Mouse (Mus musculus) CD4-positive, CD25-positive, alpha-beta regulatory T cell, adult 2 months (primary cell): ENCODE results near the gene Wnt5b.
A peak's percentile ranks its signal among the peaks of the same experiment; 100 is the strongest.

Source experiments
- DNase-seq: peaks from one replicate; pipeline ENCODE4 v3.0.0-alpha.2; 2012; ENCODE audit warnings: low read depth, low spot score

Wnt5b gene

DNA sequence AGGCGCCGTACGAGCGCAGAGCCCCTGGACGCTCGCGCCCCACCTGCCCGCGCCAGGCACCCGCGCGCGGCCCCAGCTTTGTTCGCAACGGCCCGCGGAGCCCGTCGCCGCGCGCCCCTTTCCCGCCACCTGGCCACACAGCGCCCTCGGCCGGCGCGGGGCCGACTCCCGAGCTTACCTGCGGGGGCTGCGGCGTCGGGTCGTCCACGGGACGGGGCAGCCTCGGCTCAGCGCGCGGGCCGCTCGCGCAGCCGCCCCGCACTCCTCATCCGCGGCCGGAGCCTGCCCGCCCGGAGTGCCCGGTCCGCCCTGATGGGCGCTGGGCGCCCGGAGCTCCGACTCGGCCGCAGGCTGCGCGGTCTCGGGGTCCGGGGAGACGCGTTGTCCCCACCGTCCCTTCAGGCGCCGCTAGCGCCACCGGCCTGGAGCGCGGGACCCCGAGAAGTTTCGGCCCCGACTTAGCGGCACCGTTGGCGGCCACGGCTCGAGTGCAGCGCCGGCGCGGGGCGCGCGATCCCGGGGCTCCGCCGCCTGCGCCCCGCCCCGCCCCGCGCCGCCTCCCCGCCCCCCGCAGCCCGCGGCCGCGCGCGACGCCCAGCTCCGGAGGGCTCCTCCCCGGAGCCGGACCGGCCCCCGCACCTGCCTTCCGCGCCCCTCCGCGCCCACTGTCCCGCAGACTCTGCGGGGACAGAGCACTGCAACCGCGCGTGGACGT lies at the start of gene Wnt5b:
Gene Wnt5b (minus strand): TSS at position 545 of the 715 bp plus-strand sequence.
- peak; percentile 25 for DNase-seq

DNA sequence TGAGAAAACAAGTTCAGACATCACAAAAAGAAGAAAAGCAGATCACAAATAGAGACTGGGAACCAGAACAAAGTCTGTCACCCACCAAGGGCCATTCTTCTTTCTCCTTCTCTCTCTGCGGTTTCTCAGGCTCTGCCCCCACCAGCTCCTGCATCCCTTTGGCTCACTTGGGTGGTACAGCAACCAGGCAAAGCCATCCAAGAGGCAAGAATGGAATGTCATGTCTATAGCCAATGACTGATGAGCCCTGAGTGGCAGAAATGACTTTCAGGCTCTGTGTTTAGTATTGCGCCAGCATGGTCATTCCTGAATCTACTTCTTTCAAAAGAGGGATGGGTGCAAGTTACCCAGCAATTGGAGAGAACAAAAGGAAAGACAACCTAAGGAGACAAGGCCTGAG lies 46.7 kb upstream of the Wnt5b start:
- DNase-seq = no peak

GRCm38 (mm10) chr6:119587897-119588296 lies 43.8 kb upstream of the Wnt5b start:
- DNase-seq = no peak

GRCm38 (mm10) chr6:119587454-119587853 lies 43.3 kb upstream of the Wnt5b start:
- DNase-seq = no peak

- DNase-seq = no peak
Observed at GRCm38 (mm10) chr6:119585652-119586375, 41.7 kb upstream of the Wnt5b start.

DNA sequence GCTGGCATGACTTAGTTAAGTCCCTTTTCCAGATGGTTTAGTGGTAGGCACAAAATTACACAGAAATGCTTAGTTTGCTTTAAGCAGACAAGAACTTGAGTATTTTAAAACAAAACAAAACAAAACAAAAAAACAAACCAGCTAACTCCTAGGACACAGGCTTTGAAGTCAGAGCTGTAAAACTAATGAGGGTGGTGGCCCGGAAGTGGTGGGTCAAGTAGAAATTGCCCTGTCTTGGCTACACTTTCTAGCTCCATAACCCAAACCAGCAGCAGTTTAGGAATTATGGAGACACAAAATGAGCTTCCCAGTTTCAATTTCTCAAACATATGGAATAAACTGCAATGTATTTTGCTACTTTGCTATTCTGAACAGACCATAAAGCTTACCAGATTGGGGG lies 39.9 kb upstream of the Wnt5b start:
- no peak for DNase-seq

- DNase-seq = no peak
Observed at GRCm38 (mm10) chr6:119583165-119583564, 39.0 kb upstream of the Wnt5b start.

DNA sequence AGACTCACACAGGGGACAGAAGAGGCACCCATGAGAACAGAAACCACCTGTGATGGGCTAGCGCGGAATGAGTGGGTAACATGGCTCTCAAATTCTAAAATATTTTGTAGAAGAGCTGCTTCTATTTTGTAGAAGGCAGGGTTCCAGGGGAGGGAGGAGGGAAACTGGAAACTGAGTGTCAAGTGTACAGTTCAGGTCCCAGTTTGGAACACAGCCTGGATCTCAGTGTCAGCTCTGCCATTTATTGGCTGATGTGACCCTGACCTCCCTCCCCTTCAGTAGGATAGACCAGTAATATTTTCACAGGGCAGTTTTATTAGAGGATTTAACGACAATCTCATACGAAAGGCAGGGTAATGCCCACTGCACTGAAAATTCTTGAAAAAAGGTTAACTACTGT lies 32.6 kb upstream of the Wnt5b start:
- no peak for DNase-seq

GRCm38 (mm10) chr6:119575331-119575730 lies 31.2 kb upstream of the Wnt5b start:
- DNase-seq = no peak

GRCm38 (mm10) chr6:119572296-119572695 lies 28.1 kb upstream of the Wnt5b start:
- DNase-seq = no peak

DNA sequence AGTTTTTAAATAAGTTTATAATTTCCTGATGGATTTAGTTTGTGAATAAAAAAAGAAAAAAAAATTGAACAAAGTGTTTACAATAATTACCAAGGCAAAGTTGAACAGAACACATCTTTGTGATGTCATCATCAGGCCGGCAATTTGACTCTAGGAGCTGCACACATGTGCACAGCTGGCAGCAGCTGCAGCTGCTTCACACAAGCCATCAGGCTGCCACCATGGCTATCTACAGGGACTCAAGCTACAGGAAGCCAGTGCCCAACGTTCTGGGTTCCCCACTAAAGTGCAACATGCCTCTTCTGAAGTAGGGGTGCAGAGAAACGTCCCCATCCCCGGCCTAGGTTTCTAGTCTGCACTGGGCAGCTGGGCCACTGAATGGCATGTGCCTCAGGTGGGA lies 26.6 kb upstream of the Wnt5b start:
- DNase-seq = no peak

GRCm38 (mm10) chr6:119568339-119568738 lies 24.2 kb upstream of the Wnt5b start:
- no peak for DNase-seq

GRCm38 (mm10) chr6:119565451-119566379 lies 21.6 kb upstream of the Wnt5b start:
- no peak for DNase-seq

DNA sequence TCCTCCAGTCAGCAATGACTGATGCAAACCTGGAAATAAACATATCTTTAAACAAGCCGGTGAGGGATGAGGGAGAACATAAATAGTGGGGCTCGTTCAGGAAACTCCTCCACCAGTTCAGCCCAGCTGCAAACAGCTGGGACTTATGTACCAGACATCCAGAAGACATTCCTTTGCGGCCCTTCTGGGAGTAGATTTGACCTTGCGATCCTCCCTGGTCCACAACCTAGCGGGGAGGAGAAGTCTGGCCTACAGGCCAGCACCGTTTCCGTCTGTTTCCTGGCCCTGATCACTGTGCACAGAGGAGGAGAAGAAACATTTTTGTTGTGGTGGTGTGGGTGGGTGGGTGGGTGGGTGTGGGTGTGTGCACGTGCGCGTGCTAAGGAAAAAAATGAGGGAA lies 18.4 kb upstream of the Wnt5b start:
- no peak for DNase-seq

DNA sequence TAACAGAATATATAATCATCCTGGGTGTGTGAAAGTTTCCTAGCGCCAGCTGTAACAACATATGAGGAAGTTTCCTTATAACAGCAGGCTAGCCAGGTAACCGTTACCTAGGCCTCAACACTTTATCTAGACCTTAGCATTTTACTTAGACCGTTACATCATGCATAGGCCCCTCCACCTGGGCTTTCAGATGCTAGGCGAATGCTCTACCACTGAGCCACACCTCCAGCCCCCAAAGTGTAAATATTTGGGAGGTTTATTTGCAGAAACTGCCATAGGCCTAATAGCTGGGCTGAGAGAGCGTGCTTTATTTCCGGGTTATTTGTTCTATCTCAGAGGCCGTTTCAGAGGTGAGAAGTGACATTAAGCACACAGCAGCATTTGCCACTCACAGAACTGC lies 14.7 kb upstream of the Wnt5b start:
- DNase-seq = no peak

DNA sequence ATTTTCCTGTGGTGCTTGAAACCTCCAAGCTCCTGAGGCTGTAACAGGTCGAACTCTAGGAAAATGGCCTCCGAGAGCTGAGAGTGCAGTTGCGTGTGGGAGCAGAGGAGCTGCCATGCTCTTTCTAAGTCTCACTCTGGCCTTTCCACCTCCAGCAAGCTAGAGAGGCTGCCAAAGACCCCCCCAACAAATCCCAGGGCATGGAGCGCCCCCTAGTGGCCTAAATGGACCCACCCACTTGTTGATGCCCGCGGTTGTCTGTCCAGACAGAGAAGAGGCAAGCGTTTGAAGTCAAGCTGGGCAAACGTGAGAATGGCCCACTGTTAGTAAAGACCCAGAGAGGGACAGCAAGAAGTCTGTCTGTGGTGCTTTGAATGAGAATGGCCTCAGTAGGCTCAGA lies 10.3 kb upstream of the Wnt5b start:
- peak; percentile 32 for DNase-seq

DNA sequence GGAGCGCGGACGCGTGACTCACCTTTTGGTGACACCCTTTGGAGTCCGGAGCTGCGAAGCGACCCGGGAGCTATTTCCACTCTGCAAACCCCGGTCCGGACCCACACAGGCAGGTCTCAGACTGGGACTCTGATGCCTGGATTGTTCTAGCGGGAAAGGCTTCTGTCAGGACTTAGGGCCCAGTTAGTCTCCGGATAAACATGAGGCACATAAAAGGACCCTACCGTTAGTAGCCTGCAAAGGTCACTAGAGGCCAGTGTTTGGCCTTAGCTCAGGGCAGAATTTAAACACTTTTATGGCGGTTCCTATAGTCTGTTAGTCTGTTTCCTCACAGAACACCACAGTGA lies 344 bp upstream of the Wnt5b start:
- DNase-seq = no peak

GRCm38 (mm10) chr6:119543456-119543802 lies 718 bp downstream of the Wnt5b start:
- DNase-seq = no peak

DNA sequence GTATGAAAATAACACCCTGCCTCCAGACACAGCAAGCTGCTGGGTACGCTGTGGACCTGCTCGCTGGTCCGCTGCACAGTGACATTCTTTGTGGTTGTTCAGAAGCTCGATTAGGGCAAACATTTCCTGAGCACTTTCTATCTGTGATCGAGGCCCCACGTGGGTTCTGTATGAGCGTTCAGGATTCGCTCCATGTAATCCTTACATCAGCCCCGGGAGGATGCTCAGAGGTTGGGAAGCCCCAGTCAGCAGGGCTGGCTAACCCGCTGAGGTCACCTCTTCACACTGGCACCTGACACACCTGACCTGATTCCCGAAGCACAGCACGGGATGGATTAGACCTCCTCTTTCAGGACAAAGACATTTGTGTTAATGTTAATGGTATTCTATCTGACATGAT lies 8.3 kb downstream of the Wnt5b start:
- no peak for DNase-seq

GRCm38 (mm10) chr6:119533170-119533709 lies 10.9 kb downstream of the Wnt5b start:
- DNase-seq = no peak

GRCm38 (mm10) chr6:119529659-119530058 lies 14.5 kb downstream of the Wnt5b start:
- no peak for DNase-seq

- DNase-seq = no peak
Observed at GRCm38 (mm10) chr6:119526498-119526897, 17.6 kb downstream of the Wnt5b start.
